Mouse (Mus musculus): ENCODE measurements around the gene Ypel1.

Ypel1 gene

GRCm38 (mm10) chr16:17069511-17070443 lies at the start of gene Ypel1:
Ypel1 (plus strand) TSS chr16:17069696.
- ChIA-PET CTCF (interaction anchor here (0.6 to 1.7 kb wide), 19 partner anchors 9 to 215 kb away, joined by 3 to 7 read pairs (median 4); partner anchors contain the start of genes 2610318N02Rik (in 1 of the 4) and Ydjc (in 1 of the 4)), POLR2A (interaction anchor here in 3 of 4 experiments (0.6 to 3.6 kb wide), 31 partner anchors 8 to 1019 kb away, joined by 3 to 23 read pairs (median 4); partner anchors contain the start of genes Ppm1f (in 1 of the 3) and Sdf2l1 (in 1 of the 3))

GRCm38 (mm10) chr16:17024469-17025148 lies 44.9 kb upstream of the Ypel1 start:
- ChIA-PET POLR2A (interaction anchor here in 2 of 4 experiments (0.6 to 7.6 kb wide), 8 partner anchors 13 to 46 kb away, joined by 3 to 49 read pairs (median 4); no protein-coding TSS in a partner anchor), CTCF (interaction anchor here in 1 of 4 experiments (0.6 kb wide), 2 partner anchors 52 to 463 kb away, joined by 3 read pairs; no protein-coding TSS in a partner anchor)

- POLR2A ChIA-PET, result interaction anchor here in 2 of 4 experiments (0.7 to 7.6 kb wide), 4 partner anchors 8 to 312 kb away, joined by 3 to 49 read pairs (median 4); no protein-coding TSS in a partner anchor
- CTCF ChIA-PET, result no interaction called here
Measured at GRCm38 (mm10) chr16:17029971-17030695, 39.4 kb upstream of the Ypel1 start.

- ChIA-PET POLR2A (interaction anchor here in 2 of 4 experiments (0.9 to 1.7 kb wide), 5 partner anchors 11 to 99 kb away, joined by 3 to 6 read pairs (median 5); partner anchors contain the start of gene Sdf2l1 (in 1 of the 2)), CTCF (no interaction called here)
Measured at GRCm38 (mm10) chr16:17033754-17034153, 35.7 kb upstream of the Ypel1 start.

- POLR2A ChIA-PET, result interaction anchor here in 2 of 4 experiments (1.0 to 7.8 kb wide), 8 partner anchors 10 to 58 kb away, joined by 3 to 49 read pairs (median 8); partner anchors contain the start of gene Ypel1 (in 1 of the 2)
- CTCF ChIA-PET, result no interaction called here
Measured at GRCm38 (mm10) chr16:17040716-17041115, 28.8 kb upstream of the Ypel1 start.

GRCm38 (mm10) chr16:17041417-17041816 lies 28.1 kb upstream of the Ypel1 start:
- ChIA-PET POLR2A (interaction anchor here in 2 of 4 experiments (0.8 to 7.8 kb wide), 9 partner anchors 9 to 59 kb away, joined by 3 to 49 read pairs (median 6); partner anchors contain the start of gene Ypel1 (in 1 of the 2)), CTCF (interaction anchor here in 1 of 4 experiments (0.6 kb wide), 1 partner anchor 185 kb away, joined by 8 read pairs; no protein-coding TSS in a partner anchor)

- CTCF ChIA-PET, result interaction anchor here in 1 of 4 experiments (1.4 kb wide), 1 partner anchor 448 kb away, joined by 3 read pairs; no protein-coding TSS in a partner anchor
- POLR2A ChIA-PET, result interaction anchor here in 3 of 4 experiments (0.8 to 2.9 kb wide), 12 partner anchors 9 to 84 kb away, joined by 3 to 11 read pairs (median 4); partner anchors contain the start of gene Ypel1 (in 1 of the 3)
Measured at GRCm38 (mm10) chr16:17044320-17044719, 25.2 kb upstream of the Ypel1 start.

GRCm38 (mm10) chr16:17045287-17045686 lies 24.2 kb upstream of the Ypel1 start:
- ChIA-PET POLR2A (interaction anchor here in 2 of 4 experiments (0.7 to 2.7 kb wide), 12 partner anchors 9 to 210 kb away, joined by 3 to 8 read pairs (median 4); no protein-coding TSS in a partner anchor), CTCF (interaction anchor here in 1 of 4 experiments (0.7 kb wide), 1 partner anchor 734 kb away, joined by 4 read pairs; no protein-coding TSS in a partner anchor)

GRCm38 (mm10) chr16:17049886-17050285 lies 19.6 kb upstream of the Ypel1 start:
- POLR2A ChIA-PET, result interaction anchor here (0.6 to 3.9 kb wide), 8 partner anchors 8 to 566 kb away, joined by 3 to 14 read pairs (median 4); no protein-coding TSS in a partner anchor
- CTCF ChIA-PET, result interaction anchor here in 1 of 4 experiments (0.6 kb wide), 3 partner anchors 11 to 1161 kb away, joined by 3 to 6 read pairs (median 4); no protein-coding TSS in a partner anchor

- ChIA-PET POLR2A (interaction anchor here (0.5 to 3.9 kb wide), 32 partner anchors 8 to 905 kb away, joined by 3 to 15 read pairs (median 4); partner anchors contain the start of genes Ypel1 (in 2 of the 4), Ppil2 (in 1 of the 4) and Ppm1f (in 1 of the 4)), CTCF (interaction anchor here in 3 of 4 experiments (0.6 to 1.2 kb wide), 8 partner anchors 14 to 436 kb away, joined by 3 to 8 read pairs (median 3); partner anchors contain the start of genes 2610318N02Rik (in 1 of the 3) and Ypel1 (in 1 of the 3))
Measured at GRCm38 (mm10) chr16:17052087-17052486, 17.4 kb upstream of the Ypel1 start.

- ChIA-PET CTCF (interaction anchor here in 1 of 4 experiments (0.6 kb wide), 1 partner anchor 106 kb away, joined by 4 read pairs; no protein-coding TSS in a partner anchor), POLR2A (interaction anchor here in 2 of 4 experiments (1.4 to 3.2 kb wide), 5 partner anchors 9 to 37 kb away, joined by 3 to 16 read pairs (median 8); partner anchors contain the start of gene Ypel1 (in 1 of the 2))
Measured at GRCm38 (mm10) chr16:17053903-17054302, 15.6 kb upstream of the Ypel1 start.

- POLR2A ChIA-PET, result interaction anchor here in 2 of 4 experiments (1.0 to 3.2 kb wide), 6 partner anchors 10 to 24 kb away, joined by 4 to 16 read pairs (median 4); partner anchors contain the start of gene Ypel1 (in 1 of the 2)
- CTCF ChIA-PET, result interaction anchor here in 2 of 4 experiments (0.6 to 1.7 kb wide), 2 partner anchors 14 to 952 kb away, joined by 3 to 4 read pairs; partner anchors contain the start of gene Ypel1 (in 1 of the 2)
Measured at GRCm38 (mm10) chr16:17055584-17055983, 13.9 kb upstream of the Ypel1 start.

- CTCF ChIA-PET, result no interaction called here
- POLR2A ChIA-PET, result interaction anchor here in 2 of 4 experiments (0.8 to 3.5 kb wide), 8 partner anchors 8 to 59 kb away, joined by 3 to 15 read pairs (median 6); partner anchors contain the start of gene Ypel1 (in 1 of the 2)
Measured at GRCm38 (mm10) chr16:17062338-17062737, 7.2 kb upstream of the Ypel1 start.

GRCm38 (mm10) chr16:17067552-17067951 lies 1.9 kb upstream of the Ypel1 start:
- ChIA-PET POLR2A (interaction anchor here in 2 of 4 experiments (1.2 to 3.6 kb wide), 2 partner anchors 13 to 18 kb away, joined by 4 to 23 read pairs; no protein-coding TSS in a partner anchor), CTCF (no interaction called here)

GRCm38 (mm10) chr16:17070716-17071115 lies 1.2 kb downstream of the Ypel1 start:
- CTCF ChIA-PET, result interaction anchor here in 1 of 4 experiments (1.2 to 1.7 kb wide), 5 partner anchors 11 to 216 kb away, joined by 3 to 4 read pairs (median 4); partner anchors contain the start of gene Ydjc
- POLR2A ChIA-PET, result interaction anchor here in 2 of 4 experiments (0.6 to 3.6 kb wide), 13 partner anchors 7 to 352 kb away, joined by 3 to 23 read pairs (median 4); no protein-coding TSS in a partner anchor

- CTCF ChIA-PET, result no interaction called here
- POLR2A ChIA-PET, result interaction anchor here in 1 of 4 experiments (1.9 to 2.3 kb wide), 4 partner anchors 12 to 52 kb away, joined by 5 to 15 read pairs (median 6); partner anchors contain the start of gene 2610318N02Rik
Measured at GRCm38 (mm10) chr16:17073000-17073399, 3.5 kb downstream of the Ypel1 start.

Measured in embryonic stem cell, embryonic (primary cell).